Mouse (Mus musculus): ENCODE measurements around the gene Tia1. TPM values are rescaled to one million over a fixed set of nuclear protein-coding genes. Genes with fewer than 3 reads are reported as not detected.

Tia1 gene
- 333 and 353 TPM in 2 replicates for polyA plus RNA-seq (2016; fragmentation: Nextera tagmentation; extraction: Ambion mirVana)

DNA sequence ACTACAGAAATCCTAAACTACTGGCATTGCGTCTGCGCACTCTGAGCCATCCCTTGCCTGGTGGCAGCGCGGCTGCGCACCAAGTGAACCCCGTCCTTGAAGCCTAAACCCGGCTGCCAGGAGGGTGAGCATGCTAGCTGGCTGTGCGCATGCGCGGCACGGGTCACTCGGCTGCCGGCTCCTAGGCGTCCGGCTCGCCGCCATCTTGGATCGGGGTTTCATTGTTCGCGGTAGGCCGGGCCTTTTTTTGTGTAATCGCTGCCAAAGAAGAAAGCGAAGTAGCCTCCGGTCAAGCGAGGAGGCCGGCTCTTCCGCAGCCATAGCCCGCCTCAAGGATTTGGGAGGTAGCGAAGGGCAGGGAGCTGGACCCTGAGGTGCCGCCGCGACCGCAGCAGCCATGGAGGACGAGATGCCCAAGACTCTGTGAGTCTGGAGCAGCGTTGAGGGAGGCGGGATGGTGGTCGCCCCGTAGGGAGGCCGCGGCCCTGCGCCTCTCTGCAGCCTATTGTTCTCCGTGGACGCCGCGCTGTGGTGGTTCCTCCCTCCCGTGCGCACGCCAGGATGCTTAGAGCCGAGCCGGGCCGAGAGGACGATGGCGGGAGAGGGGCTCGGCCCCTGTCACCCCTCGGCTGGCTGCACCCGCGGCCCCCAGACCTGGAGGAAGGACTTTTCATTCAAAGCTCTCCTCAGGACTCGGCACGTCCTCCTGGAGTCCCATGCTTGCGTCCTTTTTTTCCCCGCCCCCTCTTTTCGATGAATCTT lies at the start of gene Tia1:
Gene Tia1 (plus strand): TSS at position 120 of the 762 bp plus-strand sequence.
- ATAC-seq (ENCODE audit: low FRiP score, low read depth): peak; percentile 97
- Histone ChIP-seq H3K9me3 (no peaks in the 10 kb centered on the region), H3K4me2 (replicated peaks) (peak within 1 kb of the TSS; percentile 71), H3K4me1 (peaks cover 11% of the 10 kb centered on the region), H3K27me3 (replicated peaks) (no peaks in the 10 kb centered on the region), H3K4me3 (peak within 1 kb of the TSS; percentile 81), H3K27ac (peak within 1 kb of the TSS; percentile 99), H3K36me3 (peaks cover 2% of the 10 kb centered on the region; the same call in 1 of the 2 replicates), H3K9ac (peak within 1 kb of the TSS; percentile 97)
- WGBS: under 1% methylated on average over 62 of the region's 62 CpGs

DNA sequence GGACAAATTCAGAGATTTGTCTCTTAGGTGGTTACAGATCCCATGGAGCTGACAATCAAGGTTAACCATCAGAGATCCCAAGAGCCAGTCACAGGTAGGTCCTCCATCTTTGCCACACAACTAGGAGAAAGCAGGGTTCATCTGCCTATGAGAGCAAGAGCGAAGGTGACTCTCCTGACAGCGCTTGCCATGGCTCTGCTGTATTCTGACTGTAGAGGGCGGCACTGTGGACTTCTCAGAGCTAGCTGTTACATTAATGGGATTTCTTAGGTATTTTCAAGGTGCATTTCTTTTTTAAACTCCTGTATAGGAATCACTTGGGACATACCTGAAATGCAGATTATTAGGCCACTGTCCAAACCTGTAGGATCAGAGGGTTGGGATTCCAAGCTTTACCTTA lies 49.1 kb upstream of the Tia1 start:
- Histone ChIP-seq H3K4me2 (replicated peaks) (no peak overlapping the region), H3K9ac (no peak overlapping the region), H3K36me3 (no peaks in the 10 kb centered on the region), H3K9me3 (no peaks in the 10 kb centered on the region), H3K4me3 (no peak overlapping the region), H3K27me3 (replicated peaks) (no peaks in the 10 kb centered on the region), H3K4me1 (no peaks in the 10 kb centered on the region), H3K27ac (no peak overlapping the region)
- ATAC-seq (ENCODE audit: low FRiP score, low read depth): no peak
- WGBS: 52% methylated on average over 3 of the region's 3 CpGs

DNA sequence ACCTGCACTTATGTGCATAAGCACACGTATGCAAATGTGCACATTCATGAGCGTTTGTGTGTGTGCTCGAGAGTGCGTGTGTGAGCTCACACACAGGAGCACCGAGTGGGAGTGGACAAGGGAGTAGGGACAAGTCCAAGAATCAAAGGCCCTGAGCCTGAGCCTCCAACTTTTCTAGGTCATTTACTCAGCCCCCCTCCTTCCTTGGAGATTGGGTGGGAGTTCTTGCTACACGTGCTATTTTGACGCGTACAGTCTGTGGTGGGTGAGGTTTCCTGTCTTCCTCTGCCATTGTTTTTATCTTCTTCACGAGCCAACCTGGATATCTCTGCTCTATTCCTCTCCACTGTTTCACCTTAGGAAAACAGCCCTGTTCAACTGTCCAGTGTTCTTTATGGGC lies 47.1 kb upstream of the Tia1 start:
- Histone ChIP-seq H3K4me3 (no peak overlapping the region), H3K9me3 (no peaks in the 10 kb centered on the region), H3K27me3 (replicated peaks) (no peaks in the 10 kb centered on the region), H3K4me1 (no peaks in the 10 kb centered on the region), H3K36me3 (no peaks in the 10 kb centered on the region), H3K9ac (no peak overlapping the region), H3K27ac (no peak overlapping the region), H3K4me2 (replicated peaks) (no peak overlapping the region)
- ATAC-seq (ENCODE audit: low FRiP score, low read depth): no peak
- 84% methylated on average over 9 of the region's 9 CpGs for WGBS

DNA sequence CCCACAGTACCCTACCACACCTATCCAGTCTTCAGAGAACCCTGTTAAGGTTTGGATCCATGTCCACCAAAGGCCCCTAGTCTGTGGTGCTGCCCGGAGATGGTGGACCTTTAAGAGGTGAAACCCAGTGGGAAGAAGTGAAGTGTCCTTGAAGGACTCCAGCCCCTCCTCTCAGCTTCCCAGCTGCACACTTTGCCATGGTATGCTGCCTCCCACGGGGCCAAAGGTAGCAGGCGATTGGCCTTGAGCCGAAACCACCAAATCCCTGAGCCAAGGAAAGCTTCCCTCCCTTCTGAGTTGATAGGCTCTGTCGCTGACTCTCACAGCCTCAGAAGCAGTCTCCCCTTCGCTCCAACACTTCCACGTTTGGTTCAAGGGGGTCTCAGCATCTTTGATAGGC lies 43.3 kb upstream of the Tia1 start:
- Histone ChIP-seq H3K36me3 (no peaks in the 10 kb centered on the region), H3K4me1 (no peaks in the 10 kb centered on the region), H3K9ac (no peak overlapping the region), H3K4me3 (no peak overlapping the region), H3K9me3 (no peaks in the 10 kb centered on the region), H3K27me3 (replicated peaks) (no peaks in the 10 kb centered on the region), H3K27ac (no peak overlapping the region), H3K4me2 (replicated peaks) (no peak overlapping the region)
- WGBS: 63% methylated on average over 7 of the region's 7 CpGs
- ATAC-seq (ENCODE audit: low FRiP score, low read depth): no peak

DNA sequence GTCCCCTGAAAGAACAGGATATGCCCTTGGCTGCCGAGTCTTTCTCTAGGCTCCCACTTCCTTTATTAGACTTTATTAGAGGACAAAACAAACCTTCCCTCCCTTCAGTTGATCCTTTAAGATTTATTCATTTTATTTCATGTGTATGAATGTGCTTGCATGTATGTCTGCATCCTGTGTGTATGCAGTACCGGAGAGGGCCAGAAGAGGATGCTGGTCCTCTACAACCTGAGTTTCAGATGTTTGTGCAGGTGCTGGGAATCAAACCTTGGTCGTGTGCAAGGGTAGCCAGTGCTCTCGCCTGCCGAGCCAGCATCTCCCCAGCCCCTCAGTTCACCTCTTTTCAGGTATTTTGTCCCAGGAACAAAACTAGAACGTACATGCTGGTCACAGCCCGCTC lies 42.6 kb upstream of the Tia1 start:
- H3K4me2 ChIP-seq (replicated peaks): no peak overlapping the region
- ATAC-seq (ENCODE audit: low FRiP score, low read depth): no peak
- H3K4me3 ChIP-seq: no peak overlapping the region
- 93% methylated on average over 7 of the region's 7 CpGs for WGBS
- peaks cover 5% of the 10 kb centered on the region for H3K4me1 ChIP-seq
- H3K9me3 ChIP-seq: no peaks in the 10 kb centered on the region
- H3K36me3 ChIP-seq: no peaks in the 10 kb centered on the region
- H3K27ac ChIP-seq: no peak overlapping the region
- no peak overlapping the region for H3K9ac ChIP-seq
- no peaks in the 10 kb centered on the region for H3K27me3 ChIP-seq (replicated peaks)

DNA sequence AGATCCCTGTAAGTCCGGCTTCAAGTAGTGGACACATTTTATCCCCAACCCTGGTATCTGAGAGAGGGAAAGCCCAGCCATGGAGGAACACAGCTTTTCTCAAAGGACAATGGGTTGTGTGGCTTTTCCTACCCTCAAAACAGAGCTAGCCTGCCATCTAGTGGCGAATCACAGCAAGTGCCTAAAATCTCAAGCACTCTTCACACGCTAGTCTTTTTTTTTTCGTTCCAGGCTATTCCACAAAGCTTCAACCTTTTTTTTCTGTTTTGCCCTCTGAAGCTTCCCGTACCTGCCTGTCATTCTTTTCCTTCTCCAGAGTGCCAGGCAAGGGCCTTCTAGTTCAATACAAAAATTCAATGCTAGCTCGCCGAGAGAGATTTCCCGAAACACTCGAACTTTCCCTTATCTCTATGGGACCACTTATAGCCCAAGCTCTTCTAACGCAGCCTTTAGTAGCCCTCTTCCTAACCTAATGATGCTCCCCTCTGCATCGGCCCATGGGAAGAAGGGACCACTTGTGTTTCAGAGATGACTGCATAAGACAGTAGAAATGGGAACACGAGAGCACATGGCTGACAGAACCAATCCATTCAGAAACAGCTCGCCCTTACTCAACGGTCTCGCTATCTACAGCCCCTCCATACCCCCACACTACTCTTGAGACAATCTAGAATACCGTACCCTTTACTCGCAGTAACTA lies 39.4 kb upstream of the Tia1 start:
- peak overlapping the region; percentile 59; the same call in 1 of the 2 replicates for H3K27ac ChIP-seq
- WGBS: 3% methylated on average over 17 of the region's 17 CpGs
- no peaks in the 10 kb centered on the region for H3K27me3 ChIP-seq (replicated peaks)
- ATAC-seq (ENCODE audit: low FRiP score, low read depth): peak; percentile 55
- peak overlapping the region; percentile 58 for H3K9ac ChIP-seq
- H3K4me3 ChIP-seq: peak overlapping the region; percentile 66
- H3K4me1 ChIP-seq: peaks cover 9% of the 10 kb centered on the region
- peak overlapping the region; percentile 89 for H3K4me2 ChIP-seq (replicated peaks)
- H3K36me3 ChIP-seq: peaks cover 10% of the 10 kb centered on the region
- no peaks in the 10 kb centered on the region for H3K9me3 ChIP-seq

DNA sequence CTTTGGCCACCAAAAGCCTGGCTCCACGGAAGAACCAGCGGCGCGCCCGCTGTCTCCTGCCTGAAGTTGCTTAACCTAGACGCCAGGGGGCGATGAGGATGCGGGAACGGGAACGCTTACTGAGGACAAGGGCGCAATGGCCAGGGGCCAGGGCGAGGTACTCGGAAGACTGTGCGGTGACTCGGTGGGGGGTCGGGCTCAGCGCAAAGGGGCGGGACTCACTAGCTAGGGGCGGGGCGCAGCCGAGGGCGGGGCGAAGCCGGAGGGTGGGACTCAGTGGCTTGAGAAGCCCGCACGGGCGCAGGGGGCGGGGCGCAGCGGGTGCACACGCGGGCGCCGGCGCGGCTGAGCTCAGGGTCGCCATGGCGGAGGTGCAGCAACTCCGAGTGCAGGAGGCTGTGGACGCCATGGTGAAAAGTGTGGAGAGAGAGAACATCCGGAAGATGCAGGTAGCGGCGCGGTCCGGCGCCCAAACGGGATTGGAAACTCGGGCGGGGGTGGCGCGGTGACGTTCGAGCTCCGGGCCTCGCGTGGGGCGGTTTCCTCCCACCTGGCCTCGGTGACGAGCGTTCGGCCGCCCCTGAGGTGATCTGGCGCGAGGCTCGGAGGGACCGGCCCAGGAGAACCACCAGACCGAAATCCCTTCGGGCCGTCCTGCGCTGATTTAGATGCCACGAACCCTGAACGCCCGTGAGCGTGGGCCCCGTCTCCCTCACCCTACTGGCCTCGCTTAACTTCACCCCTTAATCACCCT lies 38.5 kb upstream of the Tia1 start, which contains the start of gene Fam136a:
Gene Fam136a (plus strand): TSS at position 276 of the 754 bp plus-strand sequence.
- H3K27ac ChIP-seq: no peak within 1 kb of the TSS; the same call in 1 of the 2 replicates
- H3K4me1 ChIP-seq: peaks cover 11% of the 10 kb centered on the region
- no peaks in the 10 kb centered on the region for H3K27me3 ChIP-seq (replicated peaks)
- peak within 1 kb of the TSS; percentile 66 for H3K4me3 ChIP-seq
- H3K36me3 ChIP-seq: peaks cover 10% of the 10 kb centered on the region
- H3K9ac ChIP-seq: peak within 1 kb of the TSS; percentile 77
- peak; percentile 95 for ATAC-seq (ENCODE audit: low FRiP score, low read depth)
- WGBS: 1% methylated on average over 76 of the region's 76 CpGs
- H3K4me2 ChIP-seq (replicated peaks): peak within 1 kb of the TSS; percentile 89
- H3K9me3 ChIP-seq: no peaks in the 10 kb centered on the region

DNA sequence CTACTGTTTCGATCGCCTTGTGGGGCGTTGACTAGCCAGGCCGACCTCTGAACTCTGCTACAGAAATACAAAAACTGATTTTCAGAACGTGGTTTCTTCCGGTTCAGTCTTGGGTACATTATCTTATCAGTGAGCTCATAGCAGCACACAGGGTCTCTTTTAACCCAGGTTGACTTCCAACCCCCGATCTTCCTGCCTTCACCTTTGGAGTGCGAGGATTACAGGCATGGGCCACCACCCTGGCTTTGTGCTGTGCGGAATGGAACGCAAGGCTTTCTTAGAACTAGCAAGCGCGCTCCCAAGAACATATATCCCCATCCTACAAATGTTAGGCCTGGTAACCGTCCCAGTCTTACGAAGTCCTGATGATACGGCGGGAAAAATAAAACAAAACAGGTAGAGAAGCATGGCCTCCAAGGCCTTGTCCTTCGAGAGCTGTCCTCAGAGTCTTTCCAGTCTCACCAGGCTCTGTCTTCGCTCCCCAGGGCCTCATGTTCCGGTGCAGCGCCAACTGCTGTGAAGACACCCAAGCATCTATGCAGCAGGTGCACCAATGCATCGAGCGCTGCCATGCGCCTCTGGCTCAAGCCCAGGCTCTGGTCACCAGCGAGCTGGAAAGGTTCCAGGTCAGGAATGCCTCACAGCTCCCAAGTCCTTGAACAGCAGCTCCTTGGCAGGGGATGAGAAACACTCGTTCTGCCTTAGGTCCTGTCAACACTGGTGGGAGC lies 37.7 kb upstream of the Tia1 start:
- Histone ChIP-seq H3K36me3 (peaks cover 10% of the 10 kb centered on the region), H3K27ac (no peak overlapping the region)

DNA sequence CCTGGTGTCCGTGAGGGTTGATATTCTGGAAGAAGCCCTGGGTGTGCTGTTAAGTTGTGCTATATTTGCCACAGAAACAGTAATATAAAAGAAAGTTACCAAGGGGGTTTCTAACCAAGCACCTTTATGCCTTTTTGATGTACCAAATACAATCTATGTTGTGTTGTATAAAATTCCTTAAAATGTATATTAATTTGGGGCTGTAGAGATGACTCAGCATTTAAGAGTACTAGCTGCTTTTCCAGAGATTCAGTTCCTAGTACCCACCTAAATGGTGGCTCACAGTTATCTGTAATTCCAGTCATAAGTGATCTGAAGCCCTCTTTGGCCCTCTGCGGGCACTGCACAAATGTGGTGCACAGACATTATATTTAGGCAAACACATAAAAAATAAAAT lies 37.2 kb upstream of the Tia1 start:
- 81% methylated on average over 2 of the region's 2 CpGs for WGBS
- Histone ChIP-seq H3K4me2 (replicated peaks) (peak overlapping the region; percentile 89), H3K27ac (no peak overlapping the region), H3K27me3 (replicated peaks) (no peaks in the 10 kb centered on the region), H3K4me1 (peaks cover 17% of the 10 kb centered on the region), H3K9me3 (no peaks in the 10 kb centered on the region), H3K9ac (no peak overlapping the region), H3K4me3 (peak overlapping the region; percentile 66; the same call in 1 of the 2 replicates), H3K36me3 (peaks cover 10% of the 10 kb centered on the region)
- no peak for ATAC-seq (ENCODE audit: low FRiP score, low read depth)

More for the DNA sequence above, 37.7 kb upstream of the Tia1 start:
- peak overlapping the region; percentile 77 for H3K9ac ChIP-seq
- peak overlapping the region; percentile 89 for H3K4me2 ChIP-seq (replicated peaks)
- no peak for ATAC-seq (ENCODE audit: low FRiP score, low read depth)
- H3K27me3 ChIP-seq (replicated peaks): no peaks in the 10 kb centered on the region
- peaks cover 17% of the 10 kb centered on the region for H3K4me1 ChIP-seq
- H3K9me3 ChIP-seq: no peaks in the 10 kb centered on the region
- peak overlapping the region; percentile 66 for H3K4me3 ChIP-seq
- WGBS: 46% methylated on average over 25 of the region's 25 CpGs

DNA sequence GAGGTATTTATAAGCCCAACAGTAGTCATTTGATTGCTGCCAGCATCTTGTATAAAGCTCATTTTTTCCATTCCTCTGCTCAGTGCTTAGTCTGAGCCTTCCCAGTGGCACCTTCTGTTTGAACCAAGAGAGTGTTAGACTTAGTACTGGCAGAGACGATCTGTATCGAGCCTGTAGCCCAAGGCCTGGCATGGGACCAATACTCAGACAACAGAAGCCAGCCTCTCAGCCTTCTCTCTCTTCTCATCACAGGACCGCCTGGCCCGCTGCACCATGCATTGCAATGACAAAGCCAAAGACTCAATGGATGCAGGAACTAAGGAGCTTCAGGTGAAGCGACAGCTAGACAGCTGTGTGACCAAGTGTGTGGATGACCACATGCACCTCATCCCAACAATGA lies 35.5 kb upstream of the Tia1 start:
- Histone ChIP-seq H3K27ac (no peak overlapping the region), H3K27me3 (replicated peaks) (no peaks in the 10 kb centered on the region), H3K9me3 (no peaks in the 10 kb centered on the region), H3K36me3 (peaks cover 10% of the 10 kb centered on the region), H3K4me3 (no peak overlapping the region), H3K4me2 (replicated peaks) (no peak overlapping the region), H3K4me1 (peaks cover 32% of the 10 kb centered on the region), H3K9ac (no peak overlapping the region)
- WGBS: 95% methylated on average over 5 of the region's 5 CpGs
- no peak for ATAC-seq (ENCODE audit: low FRiP score, low read depth)

DNA sequence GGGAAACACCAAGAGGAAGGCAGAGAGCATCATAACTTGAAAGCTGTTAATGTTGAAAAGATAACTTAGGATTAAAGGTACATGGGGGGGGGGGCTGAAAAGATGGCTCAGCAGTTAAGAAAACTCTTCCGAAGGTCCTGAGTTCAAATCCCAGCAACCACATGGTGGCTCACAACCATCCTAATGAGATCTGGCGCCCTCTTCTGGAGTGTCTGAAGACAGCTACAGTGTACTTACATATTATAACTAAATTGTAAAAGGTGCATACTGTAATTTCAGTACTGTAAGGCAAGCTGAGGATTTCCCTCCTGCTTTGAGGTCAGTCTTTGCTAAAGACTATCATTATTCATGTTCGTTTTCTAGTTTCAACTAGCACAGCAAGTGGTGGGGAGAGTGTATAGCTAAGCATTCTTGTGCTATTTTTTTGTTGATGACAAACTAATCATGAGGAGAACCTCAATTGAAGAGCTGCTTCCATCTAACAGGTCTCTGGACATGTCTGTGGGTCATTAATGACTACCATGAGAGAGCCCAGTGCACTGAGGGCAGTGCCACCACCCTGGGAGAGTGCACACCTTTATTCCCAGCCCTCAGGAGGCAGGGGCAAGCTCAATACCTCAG lies 33.8 kb upstream of the Tia1 start:
- H3K9me3 ChIP-seq: no peaks in the 10 kb centered on the region
- H3K4me1 ChIP-seq: peaks cover 32% of the 10 kb centered on the region
- H3K4me3 ChIP-seq: no peak overlapping the region; the same call in 1 of the 2 replicates
- peak overlapping the region; percentile 96 for H3K4me2 ChIP-seq (replicated peaks)
- ATAC-seq (ENCODE audit: low FRiP score, low read depth): no peak
- no peaks in the 10 kb centered on the region for H3K27me3 ChIP-seq (replicated peaks)
- H3K27ac ChIP-seq: 0 out of 2 replicates have a peak overlapping the region, but pooled peaks have one; percentile 87
- peak overlapping the region; percentile 85; the same call in 1 of the 2 replicates for H3K9ac ChIP-seq
- 71% methylated on average over 3 of the region's 3 CpGs for WGBS
- peaks cover 10% of the 10 kb centered on the region for H3K36me3 ChIP-seq

Measured in neural tube, embryonic 12.5 days (tissue).